Mouse (Mus musculus) gastrocnemius, postnatal 14 days (tissue): ENCODE results near the gene Fhit. TPM values are rescaled to one million over a fixed set of nuclear protein-coding genes. Genes with fewer than 3 reads are reported as not detected.

Source experiments
- DNase-seq: peaks from one replicate; pipeline ENCODE4 v3.0.0; 2021; ENCODE audit warnings: mixed read lengths
- intact Hi-C: fragments of 180-260 bp; cut with DNase I; formaldehyde crosslinking; loops from one replicate; pipeline ENCODE4 v1.15.1; 2025; ENCODE audit warnings: low total_unique reads
- total RNA-seq, 2 experiments: library from RNA; stranded (reverse); gene quantifications; 2 replicates each; pipeline ENCODE4 v1.2.3; 2021

The Fhit gene
- total RNA-seq, 2 experiments from 2014 or later, result 3.7 to 5.7 TPM

- intact Hi-C loops, result no loop called here
- no peak for DNase-seq
Observed at GRCm38 (mm10) chr14:9669766-9670165, 1492.1 kb downstream of the Fhit start.

- DNase-seq, result no peak
- intact Hi-C loops, result no loop called here
Observed at GRCm38 (mm10) chr14:9658445-9658844, 1503.4 kb downstream of the Fhit start.

GRCm38 (mm10) chr14:9651417-9651816 is 1510.4 kb downstream of the Fhit start:
- intact Hi-C loops, result no loop called here

GRCm38 (mm10) chr14:9648416-9648815 is 1513.4 kb downstream of the Fhit start:
- DNase-seq, result no peak
- intact Hi-C loops, result no loop called here

More at GRCm38 (mm10) chr14:9651417-9651816, 1510.4 kb downstream of the Fhit start:
- no peak for DNase-seq

- no peak for DNase-seq
- intact Hi-C loops, result no loop called here
Observed at GRCm38 (mm10) chr14:9646233-9646632, 1515.6 kb downstream of the Fhit start.

GRCm38 (mm10) chr14:9644216-9645166 is 1517.3 kb downstream of the Fhit start:
- intact Hi-C loops, result no loop called here
- DNase-seq, result no peak

GRCm38 (mm10) chr14:9643700-9644099 is 1518.1 kb downstream of the Fhit start:
- intact Hi-C loops, result no loop called here
- DNase-seq, result no peak

GRCm38 (mm10) chr14:9642628-9643027 is 1519.2 kb downstream of the Fhit start:
- no peak for DNase-seq
- intact Hi-C loops, result no loop called here

GRCm38 (mm10) chr14:9642068-9642467 is 1519.8 kb downstream of the Fhit start:
- intact Hi-C loops, result no loop called here
- no peak for DNase-seq

GRCm38 (mm10) chr14:9634247-9634991 is 1527.4 kb downstream of the Fhit start:
- DNase-seq, result no peak
- intact Hi-C loops, result no loop called here

GRCm38 (mm10) chr14:9632537-9632936 is 1529.3 kb downstream of the Fhit start:
- no peak for DNase-seq
- intact Hi-C loops, result no loop called here

- intact Hi-C loops, result no loop called here
Observed at GRCm38 (mm10) chr14:9623219-9624043, 1538.4 kb downstream of the Fhit start.

GRCm38 (mm10) chr14:9620902-9621540 is 1540.8 kb downstream of the Fhit start:
- DNase-seq, result peak; percentile 9
- intact Hi-C loops, result no loop called here

More at GRCm38 (mm10) chr14:9623219-9624043, 1538.4 kb downstream of the Fhit start:
- no peak for DNase-seq

GRCm38 (mm10) chr14:9619840-9620239 is 1542.0 kb downstream of the Fhit start:
- DNase-seq, result no peak
- intact Hi-C loops, result no loop called here

- no peak for DNase-seq
- intact Hi-C loops, result no loop called here
Observed at GRCm38 (mm10) chr14:9613126-9613525, 1548.7 kb downstream of the Fhit start.

- no peak for DNase-seq
- intact Hi-C loops, result no loop called here
Observed at GRCm38 (mm10) chr14:9609120-9609519, 1552.7 kb downstream of the Fhit start.

GRCm38 (mm10) chr14:9606584-9607377 is 1555.1 kb downstream of the Fhit start:
- intact Hi-C loops, result no loop called here
- DNase-seq, result no peak

- intact Hi-C loops, result no loop called here
- DNase-seq, result no peak
Observed at GRCm38 (mm10) chr14:9600271-9600670, 1561.6 kb downstream of the Fhit start.
